Mouse (Mus musculus): ENCODE results near the gene Nes.

Nes gene

GRCm38 (mm10) chr3:87949955-87950515, 20.8 kb upstream of the Nes start:
- DNase-seq (ENCODE audit: low read depth), result no peak

GRCm38 (mm10) chr3:87951946-87952345, 18.9 kb upstream of the Nes start:
- DNase-seq (ENCODE audit: low read depth), result no peak

GRCm38 (mm10) chr3:87952440-87952839, 18.4 kb upstream of the Nes start:
- DNase-seq (ENCODE audit: low read depth), result no peak

- no peak for DNase-seq (ENCODE audit: low read depth)
These were observed 12.8 kb upstream of the Nes start for GRCm38 (mm10) chr3:87958056-87958455.

GRCm38 (mm10) chr3:87958476-87958875, 12.4 kb upstream of the Nes start:
- DNase-seq (ENCODE audit: low read depth), result no peak

- no peak for DNase-seq (ENCODE audit: low read depth)
These were observed 11.9 kb upstream of the Nes start for GRCm38 (mm10) chr3:87958967-87959366.

- no peak for DNase-seq (ENCODE audit: low read depth)
These were observed 11.5 kb upstream of the Nes start for GRCm38 (mm10) chr3:87959371-87959770.

GRCm38 (mm10) chr3:87960191-87960585, 10.7 kb upstream of the Nes start:
- no peak for DNase-seq (ENCODE audit: low read depth)

GRCm38 (mm10) chr3:87960586-87961191, 10.2 kb upstream of the Nes start:
- peak; percentile 75 for DNase-seq (ENCODE audit: low read depth)

- DNase-seq (ENCODE audit: low read depth), result peak; percentile 40
These were observed 517 bp upstream of the Nes start for GRCm38 (mm10) chr3:87970184-87970938.

- DNase-seq (ENCODE audit: low read depth), result no peak
These were observed 768 bp downstream of the Nes start for GRCm38 (mm10) chr3:87971489-87972202.

GRCm38 (mm10) chr3:87972203-87972664, 1.4 kb downstream of the Nes start:
- no peak for DNase-seq (ENCODE audit: low read depth)

- DNase-seq (ENCODE audit: low read depth), result no peak
These were observed 1.9 kb downstream of the Nes start for GRCm38 (mm10) chr3:87972776-87973175.

GRCm38 (mm10) chr3:87973593-87974380, 2.9 kb downstream of the Nes start:
- DNase-seq (ENCODE audit: low read depth), result no peak

- DNase-seq (ENCODE audit: low read depth), result no peak
These were observed 3.6 kb downstream of the Nes start for GRCm38 (mm10) chr3:87974381-87974987.

GRCm38 (mm10) chr3:87979493-87979892, 8.6 kb downstream of the Nes start:
- no peak for DNase-seq (ENCODE audit: low read depth)

GRCm38 (mm10) chr3:87980085-87980484, 9.2 kb downstream of the Nes start:
- DNase-seq (ENCODE audit: low read depth), result no peak

- no peak for DNase-seq (ENCODE audit: low read depth)
These were observed 9.8 kb downstream of the Nes start for GRCm38 (mm10) chr3:87980728-87981127.

GRCm38 (mm10) chr3:87981214-87981760, 10.4 kb downstream of the Nes start:
- no peak for DNase-seq (ENCODE audit: low read depth)

- DNase-seq (ENCODE audit: low read depth), result no peak
These were observed 11.3 kb downstream of the Nes start for GRCm38 (mm10) chr3:87981894-87982835.
